Mouse (Mus musculus) embryonic facial prominence, embryonic 13.5 days (tissue): ENCODE results near the gene Olfr297. TPM values are rescaled to one million over a fixed set of nuclear protein-coding genes. Genes with fewer than 3 reads are reported as not detected.

Experiments used
- ATAC-seq: fragments of 200-750 bp; cut with Nextera tagmentation; 2 replicates; pipeline ENCODE4 v1.8.0; 2017; ENCODE audit warnings: low read depth; ENCODE audit not compliant: insufficient number of reproducible peaks, insufficient read depth, low FRiP score, low TSS enrichment
- H3K27ac ChIP-seq: fragments of 300-500 bp; sonication (generic); 2 replicates; pipeline ENCODE4 v1.5.1; 2015; ENCODE audit warnings: moderate library complexity, mild to moderate bottlenecking, inconsistent platforms
- H3K27me3 ChIP-seq: fragments of 300-500 bp; sonication (generic); 2 replicates; pipeline ENCODE4 v1.6.1; 2015; ENCODE audit warnings: mild to moderate bottlenecking, inconsistent platforms
- H3K36me3 ChIP-seq: fragments of 300-500 bp; sonication (generic); 2 replicates; pipeline ENCODE4 v1.6.1; 2015; ENCODE audit warnings: mild to moderate bottlenecking, inconsistent platforms
- H3K4me1 ChIP-seq: fragments of 300-500 bp; sonication (generic); 2 replicates; pipeline ENCODE4 v1.6.1; 2015; ENCODE audit warnings: inconsistent platforms
- H3K4me2 ChIP-seq: fragments of 300-500 bp; sonication (generic); 2 replicates; pipeline ENCODE4 v1.6.1; 2015; ENCODE audit warnings: moderate library complexity, mild to moderate bottlenecking, inconsistent platforms
- H3K4me3 ChIP-seq: fragments of 300-500 bp; sonication (generic); 2 replicates; pipeline ENCODE4 v1.5.1; 2015; ENCODE audit warnings: mild to moderate bottlenecking, inconsistent platforms
- H3K9ac ChIP-seq: fragments of 300-500 bp; sonication (generic); 2 replicates; pipeline ENCODE4 v1.6.1; 2015; ENCODE audit warnings: mild to moderate bottlenecking, inconsistent platforms
- H3K9me3 ChIP-seq: fragments of 300-500 bp; sonication (generic); 2 replicates; pipeline ENCODE4 v1.6.1; 2016; ENCODE audit warnings: inconsistent platforms
- whole genome bisulfite sequencing: fragments of 180-500 bp; shearing (Covaris S2); methylation state at CpG from one replicate; pipeline ENCODE4 v1.1.7; 2015; ENCODE audit warnings: mixed read lengths; 5-methylcytosine and 5-hydroxymethylcytosine counted together
- polyA plus RNA-seq: library from polyadenylated mRNA; unstranded; fragments of >200 nt; fragmentation: Nextera tagmentation; extraction: Ambion mirVana; gene quantifications from 2 replicates; pipeline ENCODE4 v1.2.1, GENCODE M21; 2015

Olfr297 gene
- not detected in 2 replicates for polyA plus RNA-seq

DNA sequence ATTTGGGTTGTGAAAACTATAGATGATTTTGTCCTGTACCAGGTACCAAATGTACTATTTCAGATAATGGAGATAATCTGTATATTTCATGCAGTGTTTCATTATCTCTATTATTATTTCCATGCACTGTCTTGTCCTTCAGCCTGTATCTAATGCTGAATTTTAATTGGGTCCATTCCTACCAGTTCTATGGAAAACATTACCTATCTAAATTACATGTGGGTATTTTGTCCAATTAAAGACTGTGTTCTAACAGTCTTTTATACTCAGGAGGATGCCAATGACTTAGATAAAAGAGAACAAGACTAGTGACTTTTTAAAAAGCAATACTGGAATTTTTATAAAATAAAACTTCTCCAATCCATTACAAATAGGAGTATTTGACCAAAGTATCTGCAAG lies at the start of gene Olfr297:
Gene Olfr297, plus strand, starts transcription at position 301 of the 400 bp plus-strand sequence.
- H3K36me3 ChIP-seq: no peaks in the 10 kb centered on the region
- no peak within 1 kb of the TSS for H3K9ac ChIP-seq
- no peak for ATAC-seq
- H3K27ac ChIP-seq: no peak within 1 kb of the TSS
- H3K4me1 ChIP-seq: no peaks in the 10 kb centered on the region
- no peaks in the 10 kb centered on the region for H3K27me3 ChIP-seq
- H3K4me2 ChIP-seq: no peak within 1 kb of the TSS
- no peak within 1 kb of the TSS for H3K4me3 ChIP-seq
- no peaks in the 10 kb centered on the region for H3K9me3 ChIP-seq

DNA sequence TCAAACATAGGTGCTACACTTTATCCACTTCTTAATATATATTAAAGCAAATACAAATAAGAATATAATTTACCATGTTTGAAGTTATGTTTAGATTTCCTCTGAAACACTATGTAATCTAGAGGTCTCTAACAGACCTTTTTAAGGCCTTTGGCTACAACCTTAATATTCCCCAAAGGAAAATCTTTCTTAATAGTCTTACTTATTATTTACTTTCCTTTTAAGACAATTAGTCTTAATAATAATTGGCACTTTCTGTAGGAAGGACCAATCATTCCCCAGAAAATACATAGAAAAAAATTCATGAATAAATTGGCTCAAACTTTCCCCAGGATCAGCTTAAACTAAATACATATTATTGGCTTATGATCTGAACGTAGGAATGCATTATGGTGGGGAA lies 27.4 kb upstream of the Olfr297 start, which contains the start of gene Olfr298:
Gene Olfr298, minus strand, starts transcription at position 101 of the 400 bp plus-strand sequence.
- no peaks in the 10 kb centered on the region for H3K27me3 ChIP-seq
- no peaks in the 10 kb centered on the region for H3K36me3 ChIP-seq
- H3K4me1 ChIP-seq: no peaks in the 10 kb centered on the region
- WGBS: 75% methylated on average over 1 of the region's 1 CpGs
- no peak within 1 kb of the TSS for H3K9ac ChIP-seq
- no peak within 1 kb of the TSS for H3K4me2 ChIP-seq
- no peak for ATAC-seq
- no peak within 1 kb of the TSS for H3K27ac ChIP-seq
- no peaks in the 10 kb centered on the region for H3K9me3 ChIP-seq
- H3K4me3 ChIP-seq: no peak within 1 kb of the TSS

Other genes starting within 250 kb of the Olfr297 start
- not detected in 2 replicates for gene Olfr310, start 242.8 kb upstream of the Olfr297 start, polyA plus RNA-seq
- not detected in 2 replicates for gene Olfr309, start 206.3 kb upstream of the Olfr297 start, polyA plus RNA-seq
- not detected in 2 replicates for gene Olfr308, start 194.3 kb upstream of the Olfr297 start, polyA plus RNA-seq
- not detected in 2 replicates for gene Olfr307, start 182.4 kb upstream of the Olfr297 start, polyA plus RNA-seq
- gene Olfr305, start 153.0 kb upstream of the Olfr297 start, polyA plus RNA-seq: not detected in 2 replicates
- not detected in 2 replicates for gene Olfr304, start 133.3 kb upstream of the Olfr297 start, polyA plus RNA-seq
- not detected in 2 replicates for gene Olfr303, start 122.2 kb upstream of the Olfr297 start, polyA plus RNA-seq
- gene Olfr301, start 116.1 kb upstream of the Olfr297 start, polyA plus RNA-seq: not detected in 2 replicates
- gene Olfr299, start 60.0 kb upstream of the Olfr297 start, polyA plus RNA-seq: 0.06 TPM in 1 of 2 replicates, not detected in the other
- gene Olfr298, start 27.5 kb upstream of the Olfr297 start, polyA plus RNA-seq: not detected in 2 replicates
- not detected in 2 replicates for gene Olfr295, start 63.9 kb downstream of the Olfr297 start, polyA plus RNA-seq
- not detected in 2 replicates for gene Olfr294, start 96.7 kb downstream of the Olfr297 start, polyA plus RNA-seq
- gene Olfr293, start 129.1 kb downstream of the Olfr297 start, polyA plus RNA-seq: not detected in 2 replicates
- not detected in 2 replicates for gene Olfr292, start 168.4 kb downstream of the Olfr297 start, polyA plus RNA-seq